Mouse (Mus musculus): ENCODE results near the gene Pacs1. TPM values are rescaled to one million over a fixed set of nuclear protein-coding genes. Genes with fewer than 3 reads are reported as not detected.

The Pacs1 gene
- polyA plus RNA-seq, 1 experiment from 2014 or later = 20.9 TPM

DNA sequence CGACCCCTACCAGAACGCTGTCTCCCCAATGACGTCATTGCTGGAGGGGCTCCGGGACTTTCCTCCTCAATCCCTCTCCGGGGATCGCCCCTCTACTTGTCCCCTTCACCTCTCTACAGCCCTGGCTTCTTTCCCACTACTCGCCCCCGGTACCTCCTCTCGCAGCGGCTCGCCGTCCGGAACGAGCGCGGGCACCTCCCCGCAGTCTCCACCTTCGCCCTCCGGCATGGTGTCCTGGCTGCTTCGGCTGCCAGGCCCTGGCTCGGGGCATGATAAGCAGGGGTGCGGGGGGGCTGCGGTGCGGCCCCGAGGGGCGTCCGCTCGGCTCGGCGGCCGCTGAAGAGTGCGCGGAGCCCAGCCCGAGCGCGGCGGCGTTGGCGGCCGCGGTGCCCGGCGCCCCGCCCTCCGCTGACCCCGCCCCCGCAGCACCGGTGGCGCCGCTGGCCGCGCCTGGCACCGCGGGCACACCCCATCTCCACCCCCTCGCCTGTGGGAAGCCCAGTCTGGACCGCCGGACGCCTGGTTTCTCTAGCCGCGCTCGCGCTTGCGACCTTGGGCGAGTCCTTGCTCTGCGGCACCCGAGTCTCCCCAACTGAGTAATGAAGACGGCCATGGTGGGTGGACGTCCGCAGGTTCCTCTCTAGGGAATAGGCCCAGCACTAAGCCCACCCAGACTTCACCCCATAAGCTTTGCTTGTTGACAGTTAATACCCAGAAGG lies 187.6 kb downstream of the Pacs1 start, which contains the start of gene Tmem151a:
Gene Tmem151a (minus strand): TSS at position 387 of the 719 bp plus-strand sequence.
- H3K9ac ChIP-seq (ENCODE audit: low read length) = peak within 1 kb of the TSS; percentile 55; the same call in 1 of the 2 replicates
- peak within 1 kb of the TSS; percentile 89 for H3K4me2 ChIP-seq (ENCODE audit: low read length)
- H3K27me3 ChIP-seq (ENCODE audit: control insufficient read depth, insufficient read depth, low read length) = peaks cover 56% of the 10 kb centered on the region
- ATAC-seq (ENCODE audit: insufficient number of reproducible peaks, insufficient read depth, low FRiP score, low read depth) = no peak
- under 1% methylated on average over 63 of the region's 69 CpGs for WGBS
- no peak within 1 kb of the TSS for H3K27ac ChIP-seq (replicated peaks in 1 of 2; ENCODE audit: control insufficient read depth in 1 of 2, insufficient read depth in 1 of 2, low read depth in 2 of 2, low read length in 2 of 2)
- peak within 1 kb of the TSS; percentile 51 to 54 for H3K4me3 ChIP-seq (ENCODE audit: control insufficient read depth in 1 of 2, insufficient read depth in 1 of 2, low read depth in 1 of 2, low read length in 2 of 2)
- H3K9me3 ChIP-seq (ENCODE audit: control insufficient read depth, low read length) = no peaks in the 10 kb centered on the region
- H3K36me3 ChIP-seq (ENCODE audit: control insufficient read depth, insufficient read depth, low read length) = peaks cover 9% of the 10 kb centered on the region
- H3K4me1 ChIP-seq (ENCODE audit: control insufficient read depth in 2 of 2, insufficient read depth in 2 of 2, low read length in 2 of 2) = peaks cover 15 to 20% of the 10 kb centered on the region in 2 experiments

DNA sequence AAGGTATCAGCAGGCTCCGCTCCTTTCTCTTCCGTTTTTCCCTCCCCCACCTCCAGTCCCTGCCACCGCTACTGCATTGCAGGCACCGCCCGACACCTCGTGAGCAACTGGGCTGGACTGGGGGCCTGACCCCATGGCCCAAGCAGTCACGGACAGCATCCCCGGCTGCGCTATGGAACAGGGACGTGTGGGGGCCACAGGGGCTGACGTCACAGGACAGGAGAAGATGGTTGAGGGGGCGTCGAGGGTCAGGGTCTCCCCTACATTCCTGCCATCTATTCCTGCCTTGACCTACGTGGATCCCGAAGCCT lies 188.1 kb downstream of the Pacs1 start:
- H3K27ac ChIP-seq (replicated peaks in 1 of 2; ENCODE audit: control insufficient read depth in 1 of 2, insufficient read depth in 1 of 2, low read depth in 2 of 2, low read length in 2 of 2) = no peak overlapping the region
- H3K4me2 ChIP-seq (ENCODE audit: low read length) = peak overlapping the region; percentile 89
- 4% methylated on average over 15 of the region's 15 CpGs for WGBS
- peaks cover 61% of the 10 kb centered on the region for H3K27me3 ChIP-seq (ENCODE audit: control insufficient read depth, insufficient read depth, low read length)
- no peak for ATAC-seq (ENCODE audit: insufficient number of reproducible peaks, insufficient read depth, low FRiP score, low read depth)
- peak overlapping the region; percentile 51 to 54 for H3K4me3 ChIP-seq (ENCODE audit: control insufficient read depth in 1 of 2, insufficient read depth in 1 of 2, low read depth in 1 of 2, low read length in 2 of 2)
- no peaks in the 10 kb centered on the region for H3K9me3 ChIP-seq (ENCODE audit: control insufficient read depth, low read length)
- peak overlapping the region; percentile 55; the same call in 1 of the 2 replicates for H3K9ac ChIP-seq (ENCODE audit: low read length)
- peaks cover 15 to 20% of the 10 kb centered on the region in 2 experiments for H3K4me1 ChIP-seq (ENCODE audit: control insufficient read depth in 2 of 2, insufficient read depth in 2 of 2, low read length in 2 of 2)
- H3K36me3 ChIP-seq (ENCODE audit: control insufficient read depth, insufficient read depth, low read length) = peaks cover 4% of the 10 kb centered on the region; the same call in 1 of the 2 replicates

GRCm38 (mm10) chr19:5083961-5084833 lies 188.7 kb downstream of the Pacs1 start:
- ATAC-seq (ENCODE audit: insufficient number of reproducible peaks, insufficient read depth, low FRiP score, low read depth) = no peak
- Histone ChIP-seq H3K9me3 (ENCODE audit: control insufficient read depth, low read length) (no peaks in the 10 kb centered on the region), H3K4me2 (ENCODE audit: low read length) (no peak overlapping the region), H3K36me3 (ENCODE audit: control insufficient read depth, insufficient read depth, low read length) (no peaks in the 10 kb centered on the region), H3K27me3 (ENCODE audit: control insufficient read depth, insufficient read depth, low read length) (peaks cover 63% of the 10 kb centered on the region), H3K4me1 (ENCODE audit: control insufficient read depth in 2 of 2, insufficient read depth in 2 of 2, low read length in 2 of 2) (peaks cover 13 to 18% of the 10 kb centered on the region in 2 experiments), H3K4me3 (ENCODE audit: control insufficient read depth in 1 of 2, insufficient read depth in 1 of 2, low read depth in 1 of 2, low read length in 2 of 2) (peak overlapping the region; percentile 51 to 54; a peak in 2 of 4 replicates), H3K27ac (replicated peaks in 1 of 2; ENCODE audit: control insufficient read depth in 1 of 2, insufficient read depth in 1 of 2, low read depth in 2 of 2, low read length in 2 of 2) (no peak overlapping the region), H3K9ac (ENCODE audit: low read length) (no peak overlapping the region)
- 68% methylated on average over 3 of the region's 3 CpGs for WGBS

Small RNAs within 50 kb of the gene (microRNA-seq; reads per million reads assigned to microRNA genes)
- gene Gm27468 = not detected

Other genes starting within 250 kb of the Pacs1 start
- gene Slc29a2, start 249.3 kb downstream of the Pacs1 start, polyA plus RNA-seq (2014; fragmentation: Nextera tagmentation; extraction: Ambion mirVana) = 10.2 and 10.9 TPM in 2 replicates
- 49.9 and 53.1 TPM in 2 replicates for gene B4gat1, start 234.3 kb downstream of the Pacs1 start, polyA plus RNA-seq (2014; fragmentation: Nextera tagmentation; extraction: Ambion mirVana)
- gene AC124502.3, start 234.2 kb downstream of the Pacs1 start, polyA plus RNA-seq (2014; fragmentation: Nextera tagmentation; extraction: Ambion mirVana) = 1.3 and 1.4 TPM in 2 replicates
- 27.5 and 31.2 TPM in 2 replicates for gene Brms1, start 231.8 kb downstream of the Pacs1 start, polyA plus RNA-seq (2014; fragmentation: Nextera tagmentation; extraction: Ambion mirVana)
- 1.9 and 2.7 TPM in 2 replicates for gene Rin1, start 222.6 kb downstream of the Pacs1 start, polyA plus RNA-seq (2014; fragmentation: Nextera tagmentation; extraction: Ambion mirVana)
- 15.3 and 16.8 TPM in 2 replicates for gene Cd248, start 205.0 kb downstream of the Pacs1 start, polyA plus RNA-seq (2014; fragmentation: Nextera tagmentation; extraction: Ambion mirVana)
- 3.7 and 3.9 TPM in 2 replicates for gene Tmem151a, start 187.6 kb downstream of the Pacs1 start, polyA plus RNA-seq (2014; fragmentation: Nextera tagmentation; extraction: Ambion mirVana)
- 112 and 122 TPM in 2 replicates for gene Yif1a, start 184.6 kb downstream of the Pacs1 start, polyA plus RNA-seq (2014; fragmentation: Nextera tagmentation; extraction: Ambion mirVana)
- gene Cnih2, start 174.6 kb downstream of the Pacs1 start, polyA plus RNA-seq (2014; fragmentation: Nextera tagmentation; extraction: Ambion mirVana) = 4.4 and 5.4 TPM in 2 replicates
- gene Rab1b, start 166.0 kb downstream of the Pacs1 start, polyA plus RNA-seq (2014; fragmentation: Nextera tagmentation; extraction: Ambion mirVana) = 223 and 231 TPM in 2 replicates
- gene Klc2, start 154.6 kb downstream of the Pacs1 start, polyA plus RNA-seq (2014; fragmentation: Nextera tagmentation; extraction: Ambion mirVana) = 16.5 and 20.7 TPM in 2 replicates
- gene Sf3b2, start 22.3 kb upstream of the Pacs1 start, polyA plus RNA-seq (2014; fragmentation: Nextera tagmentation; extraction: Ambion mirVana) = 201 and 208 TPM in 2 replicates
- 6.4 and 6.7 TPM in 2 replicates for gene Gal3st3, start 25.2 kb upstream of the Pacs1 start, polyA plus RNA-seq (2014; fragmentation: Nextera tagmentation; extraction: Ambion mirVana)
- not detected in 2 replicates for gene Catsper1, start 62.6 kb upstream of the Pacs1 start, polyA plus RNA-seq (2014; fragmentation: Nextera tagmentation; extraction: Ambion mirVana)
- 0.92 and 0.95 TPM in 2 replicates for gene Cst6, start 76.5 kb upstream of the Pacs1 start, polyA plus RNA-seq (2014; fragmentation: Nextera tagmentation; extraction: Ambion mirVana)
- gene Eif1ad, start 93.6 kb upstream of the Pacs1 start, polyA plus RNA-seq (2014; fragmentation: Nextera tagmentation; extraction: Ambion mirVana) = 37.4 and 42.1 TPM in 2 replicates
- gene Banf1, start 94.0 kb upstream of the Pacs1 start, polyA plus RNA-seq (2014; fragmentation: Nextera tagmentation; extraction: Ambion mirVana) = 453 and 486 TPM in 2 replicates
- 39.5 and 39.6 TPM in 2 replicates for gene Sart1, start 115.6 kb upstream of the Pacs1 start, polyA plus RNA-seq (2014; fragmentation: Nextera tagmentation; extraction: Ambion mirVana)
- gene Tsga10ip, start 129.4 kb upstream of the Pacs1 start, polyA plus RNA-seq (2014; fragmentation: Nextera tagmentation; extraction: Ambion mirVana) = 1.6 and 3.0 TPM in 2 replicates
- gene Drap1, start 151.9 kb upstream of the Pacs1 start, polyA plus RNA-seq (2014; fragmentation: Nextera tagmentation; extraction: Ambion mirVana) = 154 and 178 TPM in 2 replicates
- 23.7 and 35.0 TPM in 2 replicates for gene AI837181, start 152.0 kb upstream of the Pacs1 start, polyA plus RNA-seq (2014; fragmentation: Nextera tagmentation; extraction: Ambion mirVana)
- gene Fosl1, start 174.4 kb upstream of the Pacs1 start, polyA plus RNA-seq (2014; fragmentation: Nextera tagmentation; extraction: Ambion mirVana) = not detected in 2 replicates
- 9.0 and 10.4 TPM in 2 replicates for gene Ccdc85b, start 184.8 kb upstream of the Pacs1 start, polyA plus RNA-seq (2014; fragmentation: Nextera tagmentation; extraction: Ambion mirVana)
- gene Fibp, start 187.5 kb upstream of the Pacs1 start, polyA plus RNA-seq (2014; fragmentation: Nextera tagmentation; extraction: Ambion mirVana) = 101 and 120 TPM in 2 replicates
- 0.84 and 1.4 TPM in 2 replicates for gene Ctsw, start 195.4 kb upstream of the Pacs1 start, polyA plus RNA-seq (2014; fragmentation: Nextera tagmentation; extraction: Ambion mirVana)
- gene Efemp2, start 200.8 kb upstream of the Pacs1 start, polyA plus RNA-seq (2014; fragmentation: Nextera tagmentation; extraction: Ambion mirVana) = 60.8 and 68.9 TPM in 2 replicates
- gene Mus81, start 215.3 kb upstream of the Pacs1 start, polyA plus RNA-seq (2014; fragmentation: Nextera tagmentation; extraction: Ambion mirVana) = 36.6 and 37.5 TPM in 2 replicates
- gene Cfl1, start 217.3 kb upstream of the Pacs1 start, polyA plus RNA-seq (2014; fragmentation: Nextera tagmentation; extraction: Ambion mirVana) = 1,876 and 1,886 TPM in 2 replicates
- gene 1700020D05Rik, start 230.7 kb upstream of the Pacs1 start, polyA plus RNA-seq (2014; fragmentation: Nextera tagmentation; extraction: Ambion mirVana) = 0.20 TPM in 2 replicates
- 16.5 and 17.9 TPM in 2 replicates for gene Snx32, start 237.4 kb upstream of the Pacs1 start, polyA plus RNA-seq (2014; fragmentation: Nextera tagmentation; extraction: Ambion mirVana)

All from heart, embryonic 14.5 days (tissue).